Mouse (Mus musculus) stomach, postnatal 0 days (tissue): ENCODE measurements at regions not wholly inside any gene's neighbourhood (a gene's known extent, or its start where the extent isn't known, plus 50 kb on each side); places are given as distances from the start of the nearest gene placed in this dataset.

ENCODE experiments used
- ATAC-seq: fragments of 200-750 bp; cut with Nextera tagmentation; 2 replicates; pipeline ENCODE4 v1.8.0; 2017; ENCODE audit not compliant: low FRiP score, low TSS enrichment
- DNase-seq: peaks from one replicate; pipeline ENCODE4 v3.0.0-alpha.2; 2016; ENCODE audit warnings: low spot score
- H3K27ac ChIP-seq: fragments of 300-500 bp; sonication (generic); replicated peaks from 2 replicates; pipeline ENCODE4 v1.5.1; 2014; ENCODE audit warnings: mild to moderate bottlenecking, control low read depth
- H3K27me3 ChIP-seq: fragments of 300-500 bp; sonication (generic); 2 replicates; pipeline ENCODE4 v1.6.1; 2014; ENCODE audit warnings: low read length; ENCODE audit not compliant: control insufficient read depth, insufficient read depth
- H3K36me3 ChIP-seq: fragments of 300-500 bp; sonication (generic); 2 replicates; pipeline ENCODE4 v1.6.1; 2014; ENCODE audit warnings: low read length, mixed read lengths; ENCODE audit not compliant: control insufficient read depth, insufficient read depth
- H3K4me1 ChIP-seq: fragments of 300-500 bp; sonication (generic); replicated peaks from 2 replicates; pipeline ENCODE4 v1.6.1; 2014; ENCODE audit warnings: antibody characterized with exemption; ENCODE audit not compliant: control insufficient read depth, insufficient read depth
- H3K4me2 ChIP-seq: fragments of 300-500 bp; sonication (generic); replicated peaks from 2 replicates; pipeline ENCODE4 v1.6.1; 2014; ENCODE audit warnings: low read depth, mild to moderate bottlenecking, control low read depth, moderate library complexity
- H3K4me3 ChIP-seq: fragments of 300-500 bp; sonication (generic); 2 replicates; pipeline ENCODE4 v1.5.1; 2014; ENCODE audit warnings: low read depth, low read length, control low read depth
- H3K9ac ChIP-seq: fragments of 300-500 bp; sonication (generic); 2 replicates; pipeline ENCODE4 v1.6.1; 2014; ENCODE audit warnings: mild to moderate bottlenecking, low read length, control low read depth, mixed read lengths
- H3K9me3 ChIP-seq: fragments of 300-500 bp; sonication (generic); 2 replicates; pipeline ENCODE4 v1.6.1; 2016; ENCODE audit warnings: low read length; ENCODE audit not compliant: control insufficient read depth
- CTCF ChIP-seq: IDR thresholded peaks from 2 replicates; pipeline ENCODE4 v1.5.1; 2016; ENCODE audit warnings: antibody characterized with exemption, low read depth, mild to moderate bottlenecking, moderate library complexity
- EP300 ChIP-seq: optimal IDR thresholded peaks from 2 replicates; pipeline ENCODE3; 2016; ENCODE audit warnings: antibody characterized with exemption
- WGBS: fragments of 180-500 bp; shearing (Covaris S2); extraction: QIAGEN DNeasy Blood & Tissue Kit; methylation state at CpG from one replicate; pipeline ENCODE4 v1.1.7; 2014; 5-methylcytosine and 5-hydroxymethylcytosine counted together

- Histone ChIP-seq H3K27me3 (no peaks in the 10 kb centered on the region), H3K27ac (no peak overlapping the region), H3K9me3 (no peaks in the 10 kb centered on the region), H3K4me1 (no peaks in the 10 kb centered on the region), H3K4me3 (no peak overlapping the region), H3K4me2 (no peak overlapping the region), H3K36me3 (no peaks in the 10 kb centered on the region), H3K9ac (no peak overlapping the region)
- ATAC-seq (no peak), DNase-seq (no peak)
- TF ChIP-seq EP300 = no peak
- TF ChIP-seq CTCF = no peak
- WGBS = 90% methylated on average over 3 of the region's 3 CpGs
These were observed 220.6 kb upstream of the Six2 start for GRCm38 (mm10) chr17:85908709-85909108.

- no peaks in the 10 kb centered on the region for H3K9me3 ChIP-seq
- H3K9ac ChIP-seq = no peak overlapping the region
- 68% methylated on average over 4 of the region's 4 CpGs for WGBS
- H3K27me3 ChIP-seq = no peaks in the 10 kb centered on the region
- DNase-seq = no peak
- no peak overlapping the region for H3K27ac ChIP-seq
- no peak for ATAC-seq
- H3K4me2 ChIP-seq = no peak overlapping the region
- no peaks in the 10 kb centered on the region for H3K36me3 ChIP-seq
- H3K4me3 ChIP-seq = no peak overlapping the region
- H3K4me1 ChIP-seq = no peaks in the 10 kb centered on the region
- TF ChIP-seq EP300 = no peak
- TF ChIP-seq CTCF = no peak
These were observed 218.6 kb upstream of the Six2 start for GRCm38 (mm10) chr17:85906597-85907187.

DNA sequence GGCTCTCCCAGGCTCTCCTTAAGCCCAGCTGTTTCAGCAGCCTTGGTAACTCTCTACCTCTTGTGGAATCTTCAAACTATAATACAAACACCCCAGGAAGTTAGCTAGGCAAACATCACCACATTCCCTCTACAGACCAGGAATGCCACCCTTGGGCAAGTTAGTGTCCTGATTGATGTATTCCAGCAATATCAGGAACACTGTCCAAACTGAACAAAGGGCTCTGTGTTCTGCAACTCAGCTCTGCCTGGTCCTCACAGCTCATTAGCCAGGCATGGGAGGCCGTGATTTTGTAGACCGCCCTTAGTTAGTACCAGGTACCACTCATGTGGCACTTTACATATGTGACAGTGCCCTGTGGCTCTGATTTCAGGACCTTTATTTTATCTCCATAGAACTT, 214.5 kb upstream of the Six2 start:
- Histone ChIP-seq H3K27me3 (no peaks in the 10 kb centered on the region), H3K4me3 (no peak overlapping the region), H3K4me1 (no peaks in the 10 kb centered on the region), H3K36me3 (no peaks in the 10 kb centered on the region), H3K9ac (no peak overlapping the region), H3K9me3 (no peaks in the 10 kb centered on the region), H3K4me2 (no peak overlapping the region), H3K27ac (no peak overlapping the region)
- 71% methylated on average over 2 of the region's 2 CpGs for WGBS
- TF ChIP-seq EP300 = no peak
- TF ChIP-seq CTCF = no peak
- ATAC-seq (no peak), DNase-seq (no peak)

- no peaks in the 10 kb centered on the region; the same call in 1 of the 2 replicates for H3K4me1 ChIP-seq
- H3K4me2 ChIP-seq = no peak overlapping the region
- TF ChIP-seq EP300 (no peak), CTCF (no peak)
- H3K27ac ChIP-seq = no peak overlapping the region
- H3K36me3 ChIP-seq = no peaks in the 10 kb centered on the region
- WGBS = 74% methylated on average over 6 of the region's 6 CpGs
- no peak for ATAC-seq
- no peaks in the 10 kb centered on the region for H3K9me3 ChIP-seq
- no peak overlapping the region for H3K4me3 ChIP-seq
- no peak for DNase-seq
- H3K9ac ChIP-seq = no peak overlapping the region
- H3K27me3 ChIP-seq = no peaks in the 10 kb centered on the region
These were observed 211.0 kb upstream of the Six2 start for GRCm38 (mm10) chr17:85899096-85899495.

DNA sequence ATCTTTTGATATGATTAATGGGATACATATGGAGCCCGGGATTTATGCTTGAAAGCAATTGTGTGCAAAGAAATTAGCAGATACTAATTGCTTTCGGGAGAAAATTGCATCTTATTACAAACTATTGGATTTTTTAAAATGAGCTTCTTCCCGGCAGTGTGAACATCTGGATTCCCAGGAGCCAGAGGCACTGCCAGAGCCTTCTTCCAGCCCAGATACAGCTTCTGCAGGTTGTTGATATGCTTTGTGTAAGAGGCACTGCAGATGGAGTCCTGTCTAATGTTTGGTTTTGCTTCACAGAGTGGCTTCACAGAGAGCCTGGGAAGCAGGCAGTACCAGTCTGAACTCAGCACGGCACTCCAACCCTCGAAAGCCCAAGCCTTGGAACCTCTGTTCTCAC, 207.9 kb upstream of the Six2 start:
- no peaks in the 10 kb centered on the region for H3K9me3 ChIP-seq
- TF ChIP-seq CTCF (no peak), EP300 (no peak)
- ATAC-seq = no peak
- H3K27me3 ChIP-seq = no peaks in the 10 kb centered on the region
- no peaks in the 10 kb centered on the region; the same call in 1 of the 2 replicates for H3K4me1 ChIP-seq
- H3K4me3 ChIP-seq = no peak overlapping the region
- H3K4me2 ChIP-seq = no peak overlapping the region
- 71% methylated on average over 5 of the region's 5 CpGs for WGBS
- H3K36me3 ChIP-seq = no peaks in the 10 kb centered on the region
- no peak for DNase-seq
- H3K27ac ChIP-seq = no peak overlapping the region
- no peak overlapping the region for H3K9ac ChIP-seq

DNA sequence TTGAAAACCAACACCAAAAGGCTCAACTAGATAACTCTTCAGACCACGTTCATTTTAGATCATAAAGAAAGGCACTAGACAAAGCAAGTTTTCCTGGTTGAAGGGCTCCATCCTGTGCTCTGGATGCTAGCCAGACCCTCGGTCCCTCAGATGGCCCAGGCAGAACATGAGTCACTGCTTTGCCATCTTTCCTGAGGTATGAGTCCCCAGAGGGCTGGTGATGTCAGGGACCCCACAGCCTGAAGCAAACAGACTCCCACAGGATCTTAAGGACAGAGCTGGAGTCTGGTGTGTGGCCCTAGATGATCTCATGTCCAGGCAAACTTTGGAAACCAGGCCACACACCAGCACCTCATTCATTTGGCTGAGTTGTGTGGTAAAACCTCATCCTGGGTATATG, 203.2 kb upstream of the Six2 start:
- WGBS = 42% methylated on average over 2 of the region's 2 CpGs
- H3K36me3 ChIP-seq = no peaks in the 10 kb centered on the region
- H3K4me3 ChIP-seq = no peak overlapping the region
- H3K9me3 ChIP-seq = no peaks in the 10 kb centered on the region
- no peak overlapping the region for H3K9ac ChIP-seq
- H3K4me1 ChIP-seq = no peaks in the 10 kb centered on the region; the same call in 1 of the 2 replicates
- no peak overlapping the region for H3K27ac ChIP-seq
- DNase-seq (no peak), ATAC-seq (no peak)
- no peaks in the 10 kb centered on the region for H3K27me3 ChIP-seq
- no peak for TF ChIP-seq CTCF
- TF ChIP-seq EP300 = no peak
- no peak overlapping the region for H3K4me2 ChIP-seq
